Mouse (Mus musculus) olfactory bulb, adult 2 months (tissue): ENCODE measurements around the gene Psmd9.

Experiments used
- CTCF ChIP-seq: fragments of 200-500 bp; IDR thresholded peaks from 2 replicates; pipeline ENCODE4 v1.5.1; 2012; ENCODE audit warnings: low read depth, mild to moderate bottlenecking, low read length, moderate library complexity; ENCODE audit not compliant: insufficient read depth
- POLR2A ChIP-seq: fragments of 200-500 bp; IDR thresholded peaks from 2 replicates; pipeline ENCODE4 v1.6.1; 2012; ENCODE audit warnings: mild to moderate bottlenecking, low read depth, low read length, moderate library complexity; ENCODE audit not compliant: insufficient read depth

- TF ChIP-seq CTCF (no peak), POLR2A (no peak)
Observed at GRCm38 (mm10) chr5:123166437-123166836, 2.8 kb upstream of the Psmd9 start.
